Mouse (Mus musculus) megakaryocyte, embryonic 14.5 days (primary cell): ENCODE measurements around the gene Lats2.

ENCODE experiments used
- FLI1 ChIP-seq: IDR thresholded peaks from 2 replicates; pipeline ENCODE4 v1.6.1; 2012; ENCODE audit warnings: low read length, inconsistent platforms, mixed read lengths
- GATA1 ChIP-seq: IDR thresholded peaks from 3 replicates; pipeline ENCODE4 v1.6.1; 2012; ENCODE audit warnings: mixed read lengths, low read length, inconsistent platforms, borderline replicate concordance

- TF ChIP-seq GATA1: no peak
- TF ChIP-seq FLI1: no peak
Measured at GRCm38 (mm10) chr14:57737089-57737488, 21.1 kb downstream of the Lats2 start.
